Mouse (Mus musculus): Measurements from ENCODE around the gene Usp36.

- TF ChIP-seq CTCF (IDR thresholded peaks at IDR 0.05; ENCODE audit: insufficient read depth, low read length) (no peak), POLR2A (IDR thresholded peaks at IDR 0.05; ENCODE audit: borderline replicate concordance, extremely low read depth, low read depth, low read length) (no peak)
Observed at GRCm38 (mm10) chr11:118330777-118331176, 40.7 kb upstream of the Usp36 start.
